Mouse (Mus musculus): ENCODE measurements around the gene Cops9.

Gene Cops9

DNA sequence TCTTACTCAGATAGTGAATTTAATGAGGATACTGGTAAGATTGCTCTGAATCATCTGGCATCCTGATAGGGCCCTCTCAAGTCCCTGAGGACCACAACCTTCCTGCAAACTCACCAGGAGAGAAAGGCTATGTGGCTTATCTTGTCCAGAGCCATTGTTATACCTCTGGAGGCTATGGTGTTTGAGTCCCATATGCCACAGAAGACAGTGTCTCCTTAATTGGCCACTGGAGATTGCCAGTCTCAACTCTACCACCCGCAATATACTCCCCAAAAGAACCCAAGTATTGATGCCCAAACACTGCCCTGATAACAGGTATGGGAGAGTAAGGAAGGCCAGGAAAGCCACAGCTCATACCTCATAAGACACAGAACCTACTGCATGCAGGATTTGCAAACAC is 36.3 kb downstream of the Cops9 start, which contains the start of gene Olfr1410:
TSS of gene Olfr1410 (plus strand) at position 301 of the 400 bp plus-strand sequence.
- DNase-seq (ENCODE audit: low spot score in 2 of 2), result no peak

GRCm38 (mm10) chr1:92596019-92596418 is 45.8 kb downstream of the Cops9 start:
- DNase-seq (ENCODE audit: low spot score in 2 of 2), result no peak

GRCm38 (mm10) chr1:92594111-92594510 is 47.7 kb downstream of the Cops9 start, which contains the start of gene Olfr1411:
Olfr1411 (plus strand) TSS chr1:92594411.
- DNase-seq (ENCODE audit: low spot score in 2 of 2), result no peak
